Mouse (Mus musculus) heart, embryonic 13.5 days (tissue): Measurements from ENCODE around the gene Mrpl43. TPM values are rescaled to one million over a fixed set of nuclear protein-coding genes. Genes with fewer than 3 reads are reported as not detected.

ENCODE experiments used
- ATAC-seq: fragments of 200-750 bp; cut with Nextera tagmentation; 2 replicates; pipeline ENCODE4 v1.8.0; 2017; ENCODE audit warnings: moderate TSS enrichment; ENCODE audit not compliant: insufficient number of reproducible peaks, low FRiP score, low TSS enrichment; ENCODE audit errors: extremely low read depth
- H3K27ac ChIP-seq: fragments of 300-500 bp; sonication (generic); replicated peaks from 2 replicates; pipeline ENCODE4 v1.5.1; 2015; ENCODE audit warnings: moderate library complexity, mild to moderate bottlenecking, inconsistent platforms
- H3K27me3 ChIP-seq: fragments of 300-500 bp; sonication (generic); replicated peaks from 2 replicates; pipeline ENCODE4 v1.6.1; 2015; ENCODE audit warnings: mild to moderate bottlenecking, inconsistent platforms
- H3K36me3 ChIP-seq: fragments of 300-500 bp; sonication (generic); 2 replicates; pipeline ENCODE4 v1.6.1; 2015; ENCODE audit warnings: mild to moderate bottlenecking, inconsistent platforms
- H3K4me1 ChIP-seq: fragments of 300-500 bp; sonication (generic); 2 replicates; pipeline ENCODE4 v1.6.1; 2015; ENCODE audit warnings: inconsistent platforms
- H3K4me2 ChIP-seq: fragments of 300-500 bp; sonication (generic); 2 replicates; pipeline ENCODE4 v1.6.1; 2015; ENCODE audit warnings: inconsistent platforms, mild to moderate bottlenecking, moderate library complexity
- H3K4me3 ChIP-seq: fragments of 300-500 bp; sonication (generic); 2 replicates; pipeline ENCODE4 v1.5.1; 2015; ENCODE audit warnings: moderate library complexity, mild to moderate bottlenecking, inconsistent platforms
- H3K9ac ChIP-seq: fragments of 300-500 bp; sonication (generic); 2 replicates; pipeline ENCODE4 v1.6.1; 2015; ENCODE audit warnings: inconsistent platforms, mild to moderate bottlenecking, moderate library complexity
- H3K9me3 ChIP-seq: fragments of 300-500 bp; sonication (generic); 2 replicates; pipeline ENCODE4 v1.6.1; 2016; ENCODE audit warnings: inconsistent platforms
- WGBS: fragments of 180-500 bp; shearing (Covaris S2); methylation state at CpG from one replicate; pipeline ENCODE4 v1.1.7; 2015; ENCODE audit warnings: mixed read lengths; 5-methylcytosine and 5-hydroxymethylcytosine counted together
- polyA plus RNA-seq: library from polyadenylated mRNA; unstranded; fragments of >200 nt; fragmentation: Nextera tagmentation; extraction: Ambion mirVana; gene quantifications from 2 replicates; pipeline ENCODE4 v1.2.1, GENCODE M21; 2015

The Mrpl43 gene
- polyA plus RNA-seq, 1 experiment from 2014 or later: 55.9 TPM

DNA sequence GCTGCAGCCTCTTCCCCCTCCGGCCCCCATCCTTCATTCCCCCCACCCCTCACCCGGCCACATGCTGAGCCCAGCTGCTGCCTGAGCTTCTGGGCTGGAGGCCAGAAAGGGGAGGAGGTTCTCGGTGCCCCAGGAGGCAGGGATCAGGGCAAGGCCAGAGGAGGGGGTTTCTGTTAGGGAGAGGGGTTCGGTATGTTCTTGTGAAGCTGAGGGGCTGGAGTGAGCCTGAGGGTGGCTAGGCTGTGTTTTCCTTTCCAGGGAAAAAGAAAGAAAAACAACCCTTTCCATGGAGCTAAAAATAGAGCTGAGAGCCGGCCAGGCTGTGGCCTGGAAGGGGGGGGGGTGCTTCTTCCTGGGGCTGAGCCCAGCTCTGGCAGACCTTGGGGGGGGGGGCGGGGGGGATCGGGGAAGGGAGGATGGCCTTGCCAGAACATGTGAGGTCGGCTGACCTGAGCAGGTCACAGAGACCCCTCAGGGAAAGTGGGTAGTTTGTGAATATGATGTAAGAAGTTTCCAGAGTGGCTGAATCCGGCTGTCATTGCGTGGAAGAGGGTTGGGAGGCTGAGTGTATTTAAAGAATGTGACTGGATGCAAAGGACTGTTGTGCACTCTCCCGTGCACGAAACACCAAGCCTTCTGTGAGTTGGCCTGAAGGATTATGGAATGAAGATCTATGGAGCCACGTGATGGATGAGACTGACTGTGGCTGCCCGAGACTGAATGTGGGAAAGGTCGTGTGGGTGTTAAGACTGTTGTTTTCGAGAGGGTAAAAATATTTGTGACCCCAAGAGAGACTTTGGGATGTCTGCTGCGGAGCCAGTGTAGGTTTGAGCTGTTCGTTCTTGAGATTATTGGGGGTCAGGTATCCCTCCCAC, 10.3 kb upstream of the Mrpl43 start:
- Histone ChIP-seq H3K27me3 (no peaks in the 10 kb centered on the region), H3K36me3 (peaks cover 26% of the 10 kb centered on the region), H3K27ac (peak overlapping the region; percentile 100), H3K4me2 (peak overlapping the region; percentile 98), H3K9ac (peak overlapping the region; percentile 98), H3K9me3 (no peaks in the 10 kb centered on the region), H3K4me3 (peak overlapping the region; percentile 85), H3K4me1 (peaks cover 63% of the 10 kb centered on the region)
- under 1% methylated on average over 17 of the region's 18 CpGs for WGBS
- peak; percentile 10; the same call in 1 of the 2 replicates for ATAC-seq

DNA sequence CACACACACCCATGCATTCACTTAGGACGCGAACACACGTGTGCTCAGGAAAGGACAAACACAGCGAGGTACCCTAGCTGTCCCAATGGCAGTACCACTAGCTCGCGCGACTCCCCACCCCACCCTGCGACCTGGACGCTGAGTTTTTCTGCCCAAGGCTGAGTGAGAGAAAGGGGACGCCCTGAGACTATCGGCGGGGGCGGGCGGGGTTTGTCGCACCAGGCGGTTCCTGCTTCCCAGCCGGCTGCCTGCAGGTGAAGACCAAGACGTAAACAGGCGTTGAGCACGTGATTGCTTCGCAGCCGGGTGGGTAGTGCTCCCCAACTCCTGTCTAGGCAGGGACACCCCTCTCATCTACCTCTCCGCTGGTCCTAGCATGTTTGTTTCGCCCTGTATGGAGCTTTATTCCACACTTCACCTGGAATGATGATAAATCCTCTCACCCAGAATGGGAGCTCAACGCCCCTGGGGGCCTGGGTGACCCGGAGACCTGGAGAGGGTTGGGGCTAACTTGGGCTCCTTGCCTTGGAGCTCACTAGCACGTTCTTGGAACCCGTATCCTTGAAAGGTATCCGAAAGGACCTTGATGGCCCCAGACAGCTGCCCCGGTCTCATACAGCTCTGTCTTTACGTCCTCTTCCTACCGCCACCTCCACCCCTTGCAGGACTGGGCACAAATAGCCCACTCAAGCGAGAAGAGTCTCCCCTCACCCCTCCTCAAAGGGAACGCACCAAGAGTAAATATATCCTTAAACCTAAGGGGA, 9.5 kb upstream of the Mrpl43 start:
- under 1% methylated on average over 34 of the region's 34 CpGs for WGBS
- ATAC-seq: peak; percentile 39
- H3K4me3 ChIP-seq: peak overlapping the region; percentile 85
- peak overlapping the region; percentile 98 for H3K4me2 ChIP-seq
- peaks cover 28% of the 10 kb centered on the region for H3K36me3 ChIP-seq
- peaks cover 54% of the 10 kb centered on the region for H3K4me1 ChIP-seq
- H3K9ac ChIP-seq: peak overlapping the region; percentile 98
- H3K9me3 ChIP-seq: no peaks in the 10 kb centered on the region
- no peaks in the 10 kb centered on the region for H3K27me3 ChIP-seq
- peak overlapping the region; percentile 100 for H3K27ac ChIP-seq

DNA sequence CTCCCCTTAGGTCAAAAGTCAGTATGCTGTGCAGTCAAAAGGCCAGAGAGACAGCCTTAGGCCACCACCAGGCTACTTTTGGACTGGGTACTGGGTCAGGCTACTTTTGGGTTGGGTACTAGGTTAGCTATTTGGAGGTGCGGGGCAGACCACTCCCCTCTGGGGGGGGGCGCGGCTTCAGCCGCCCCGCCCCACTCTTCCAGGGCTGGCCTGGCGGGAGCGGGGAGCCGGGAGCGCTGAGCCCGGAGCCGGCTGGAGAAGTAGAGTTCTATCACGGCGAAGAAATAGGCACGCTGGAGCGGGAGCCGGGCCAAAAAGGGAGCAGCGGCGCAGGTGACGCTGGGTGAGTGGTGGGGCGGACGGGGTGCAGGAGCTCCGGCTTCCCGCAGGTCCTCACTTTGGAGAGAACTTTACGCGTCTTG, 8.8 kb upstream of the Mrpl43 start:
- peaks cover 47% of the 10 kb centered on the region for H3K4me1 ChIP-seq
- H3K27me3 ChIP-seq: no peaks in the 10 kb centered on the region
- under 1% methylated on average over 25 of the region's 25 CpGs for WGBS
- peak overlapping the region; percentile 98 for H3K9ac ChIP-seq
- no peaks in the 10 kb centered on the region for H3K9me3 ChIP-seq
- peak overlapping the region; percentile 85 for H3K4me3 ChIP-seq
- peak overlapping the region; percentile 98 for H3K4me2 ChIP-seq
- peak; percentile 19; the same call in 1 of the 2 replicates for ATAC-seq
- peaks cover 30% of the 10 kb centered on the region for H3K36me3 ChIP-seq
- H3K27ac ChIP-seq: peak overlapping the region; percentile 100

DNA sequence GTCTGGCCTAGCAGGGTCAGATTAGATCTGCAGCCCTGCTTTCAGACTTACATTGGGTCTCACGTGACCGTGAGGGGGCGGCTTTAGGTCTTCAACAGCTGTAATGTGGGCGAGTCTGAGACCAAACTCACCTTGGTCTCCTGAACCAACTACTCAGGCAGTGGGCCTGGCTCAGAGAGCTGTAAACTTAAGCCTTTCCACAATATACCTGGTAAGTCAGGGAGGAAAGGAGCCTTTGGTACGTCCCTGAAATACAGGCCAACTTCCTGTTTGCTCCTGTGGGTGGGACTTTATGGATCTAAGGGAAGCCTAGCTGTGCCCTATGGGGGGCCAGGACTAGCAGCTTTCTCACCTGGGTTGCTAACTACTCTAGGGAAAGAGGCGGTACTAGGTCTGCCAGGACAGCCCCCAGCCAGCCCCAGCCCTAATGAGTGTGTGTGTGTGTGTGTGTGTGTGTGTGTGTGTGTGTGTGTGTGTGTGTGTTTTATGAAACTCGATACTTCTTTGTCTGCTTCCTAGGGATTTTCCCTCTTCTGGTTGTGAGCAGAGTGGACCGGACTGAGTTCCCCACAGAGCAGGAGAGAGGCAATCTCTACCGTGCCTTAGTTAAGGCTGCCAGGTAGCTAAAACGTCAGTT, 8.2 kb upstream of the Mrpl43 start, which contains the start of gene Lzts2:
Gene Lzts2 (plus strand): TSS at position 80 of the 637 bp plus-strand sequence.
- Histone ChIP-seq H3K4me3 (peak within 1 kb of the TSS; percentile 85), H3K27me3 (no peaks in the 10 kb centered on the region), H3K4me1 (peaks cover 42% of the 10 kb centered on the region), H3K9me3 (no peaks in the 10 kb centered on the region), H3K9ac (peak within 1 kb of the TSS; percentile 98), H3K4me2 (peak within 1 kb of the TSS; percentile 98), H3K36me3 (peaks cover 30% of the 10 kb centered on the region), H3K27ac (peak within 1 kb of the TSS; percentile 100)
- 3% methylated on average over 10 of the region's 10 CpGs for WGBS
- ATAC-seq: no peak

DNA sequence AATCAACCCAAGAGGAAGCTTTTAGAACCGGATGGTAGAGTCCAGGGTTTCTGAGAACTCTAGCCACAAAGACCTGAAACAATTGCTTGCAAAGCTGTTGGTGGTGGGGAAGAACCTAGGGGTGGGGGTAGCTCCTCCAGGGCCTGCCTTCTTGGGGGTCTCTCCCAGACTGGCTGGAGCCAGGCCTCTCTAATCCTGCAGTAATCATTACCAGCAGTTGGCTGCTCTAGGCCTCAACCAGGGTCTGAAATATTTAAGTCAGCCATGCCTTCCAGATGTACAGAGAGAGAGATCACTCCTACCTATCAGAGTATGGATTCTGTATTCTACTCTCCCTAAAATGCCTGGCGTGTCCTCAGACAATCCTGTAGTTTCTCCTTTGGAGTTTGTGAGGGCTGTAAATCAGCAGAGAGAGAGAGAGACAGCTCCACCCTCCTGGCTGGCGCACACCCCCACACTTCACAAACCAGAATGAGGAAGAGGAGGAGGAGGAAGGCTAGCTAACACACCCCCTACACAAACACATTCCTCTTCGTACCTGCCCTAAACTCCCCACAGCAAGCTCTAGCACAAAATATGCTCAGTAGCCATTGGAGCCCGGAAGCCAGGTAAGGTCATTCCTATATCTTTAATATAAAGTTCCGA, 7.5 kb upstream of the Mrpl43 start:
- peaks cover 34% of the 10 kb centered on the region for H3K4me1 ChIP-seq
- ATAC-seq: no peak
- peaks cover 36% of the 10 kb centered on the region for H3K36me3 ChIP-seq
- H3K4me3 ChIP-seq: no peak overlapping the region
- peak overlapping the region; percentile 98 for H3K9ac ChIP-seq
- H3K9me3 ChIP-seq: no peaks in the 10 kb centered on the region
- no peaks in the 10 kb centered on the region for H3K27me3 ChIP-seq
- H3K27ac ChIP-seq: peak overlapping the region; percentile 100
- peak overlapping the region; percentile 98 for H3K4me2 ChIP-seq
- WGBS: 61% methylated on average over 6 of the region's 6 CpGs

DNA sequence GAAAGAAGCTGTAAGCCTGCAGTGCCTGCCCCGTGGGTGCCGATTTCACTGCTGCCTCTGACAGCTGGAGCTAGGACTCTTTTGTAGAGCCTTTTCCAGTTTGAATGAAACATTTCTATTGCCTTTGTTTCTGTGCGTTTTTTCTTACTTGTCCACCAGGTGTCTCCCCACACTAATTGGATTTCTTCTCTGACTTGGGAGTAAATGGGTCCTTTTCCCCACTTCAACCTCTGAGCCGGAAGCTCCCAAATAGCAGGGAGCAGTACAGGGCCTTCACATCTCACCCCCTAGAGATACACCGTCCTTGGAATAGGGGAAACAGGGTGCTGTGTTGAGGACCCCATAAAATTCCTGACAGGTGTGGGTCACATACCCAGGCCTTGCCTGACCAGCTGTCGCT, 6.4 kb upstream of the Mrpl43 start:
- peaks cover 39% of the 10 kb centered on the region for H3K4me1 ChIP-seq
- 37% methylated on average over 6 of the region's 6 CpGs for WGBS
- no peak overlapping the region for H3K4me3 ChIP-seq
- H3K27me3 ChIP-seq: no peaks in the 10 kb centered on the region
- H3K9me3 ChIP-seq: no peaks in the 10 kb centered on the region
- ATAC-seq: no peak
- no peak overlapping the region for H3K4me2 ChIP-seq
- peak overlapping the region; percentile 30; the same call in 1 of the 2 replicates for H3K9ac ChIP-seq
- no peak overlapping the region for H3K27ac ChIP-seq
- peaks cover 44% of the 10 kb centered on the region for H3K36me3 ChIP-seq

DNA sequence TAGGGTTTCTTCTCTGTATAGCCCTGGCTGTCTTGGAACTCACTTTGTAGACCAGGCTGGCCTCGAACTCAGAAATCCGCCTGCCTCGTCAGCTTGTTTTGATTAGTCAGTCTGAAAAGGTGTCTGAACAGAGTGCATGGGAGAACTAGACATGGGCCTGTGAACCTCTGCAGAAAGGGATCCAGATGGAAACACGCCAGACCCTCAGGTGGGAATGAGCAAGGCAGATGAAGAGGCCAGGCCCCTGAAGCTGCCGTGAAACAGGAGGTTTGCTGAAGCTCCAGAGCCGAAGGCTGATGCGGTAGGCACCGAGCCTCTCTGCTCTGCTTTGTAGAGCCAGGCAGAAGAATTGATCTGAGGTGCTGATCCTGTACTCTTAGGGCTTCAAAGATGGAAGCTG, 6.0 kb upstream of the Mrpl43 start:
- Histone ChIP-seq H3K4me2 (no peak overlapping the region), H3K4me1 (peaks cover 43% of the 10 kb centered on the region), H3K27me3 (no peaks in the 10 kb centered on the region), H3K9ac (no peak overlapping the region), H3K9me3 (no peaks in the 10 kb centered on the region), H3K27ac (no peak overlapping the region), H3K36me3 (peaks cover 44% of the 10 kb centered on the region), H3K4me3 (no peak overlapping the region)
- no peak for ATAC-seq
- WGBS: 76% methylated on average over 8 of the region's 8 CpGs

DNA sequence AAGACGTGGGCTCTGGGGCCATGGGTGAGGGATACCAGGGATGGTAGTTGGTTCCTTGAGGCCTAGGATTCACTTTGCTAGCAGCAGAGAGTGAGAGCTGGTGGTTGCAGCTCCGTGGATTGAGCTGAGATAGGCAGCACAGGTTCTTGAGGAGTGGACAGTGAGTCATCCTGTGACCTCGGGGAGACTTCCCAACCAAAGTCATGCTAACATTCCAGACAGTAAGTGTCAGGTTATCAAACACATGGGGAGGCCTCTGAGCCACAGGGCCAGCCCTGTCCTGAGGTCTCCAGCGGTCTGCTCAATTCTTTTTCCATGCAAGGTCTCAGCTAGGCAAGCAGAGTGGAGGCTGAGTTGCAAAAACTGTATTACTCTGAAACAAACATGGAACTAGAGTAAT, 4.4 kb upstream of the Mrpl43 start:
- H3K4me2 ChIP-seq: no peak overlapping the region
- no peaks in the 10 kb centered on the region for H3K9me3 ChIP-seq
- no peak overlapping the region for H3K4me3 ChIP-seq
- H3K27ac ChIP-seq: no peak overlapping the region
- peaks cover 44% of the 10 kb centered on the region for H3K36me3 ChIP-seq
- no peak for ATAC-seq
- H3K4me1 ChIP-seq: peaks cover 42% of the 10 kb centered on the region
- H3K9ac ChIP-seq: no peak overlapping the region
- H3K27me3 ChIP-seq: no peaks in the 10 kb centered on the region
- WGBS: 72% methylated on average over 4 of the region's 4 CpGs

DNA sequence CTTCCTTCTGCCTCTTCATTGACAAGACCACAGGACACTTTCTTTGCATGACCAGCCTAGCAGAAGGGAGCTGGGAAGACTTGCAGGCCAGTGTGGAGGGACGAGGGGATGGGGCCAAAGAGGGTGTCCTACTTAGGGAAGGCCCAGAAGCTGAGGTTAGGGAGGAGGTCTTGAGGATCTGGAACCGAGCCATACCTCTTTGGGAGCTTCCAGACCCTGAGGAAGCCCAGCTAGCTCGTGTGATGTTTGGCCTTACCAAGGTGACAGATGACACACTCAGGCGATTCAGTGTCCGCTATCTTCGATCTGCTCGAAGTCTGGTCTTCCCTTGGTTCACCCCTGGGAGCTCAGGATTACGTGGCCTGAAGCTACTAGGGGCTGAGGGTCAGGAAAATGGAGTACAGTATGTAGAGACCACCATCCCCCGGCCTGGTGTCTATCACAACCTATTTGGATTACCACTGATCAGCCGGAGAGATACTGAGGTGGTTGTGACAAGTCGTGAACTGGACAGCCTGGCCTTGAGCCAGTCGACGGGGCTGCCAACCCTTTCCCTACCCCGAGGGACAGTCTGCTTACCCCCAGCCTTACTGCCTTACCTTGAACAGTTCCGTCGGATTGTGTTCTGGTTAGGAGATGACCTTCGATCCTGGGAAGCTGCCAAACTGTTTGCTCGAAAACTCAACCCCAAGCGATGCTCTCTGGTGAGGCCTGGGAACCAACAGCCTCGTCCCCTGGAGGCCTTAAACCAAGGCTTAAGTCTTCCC, 1.4 kb upstream of the Mrpl43 start:
- Histone ChIP-seq H3K27ac (peak overlapping the region; percentile 88; the same call in 1 of the 2 replicates), H3K4me3 (peak overlapping the region; percentile 99), H3K4me2 (peak overlapping the region; percentile 95), H3K4me1 (peaks cover 29% of the 10 kb centered on the region), H3K9me3 (no peaks in the 10 kb centered on the region), H3K9ac (peak overlapping the region; percentile 93), H3K27me3 (no peaks in the 10 kb centered on the region), H3K36me3 (peaks cover 67% of the 10 kb centered on the region)
- WGBS: 79% methylated on average over 20 of the region's 20 CpGs
- ATAC-seq: no peak

DNA sequence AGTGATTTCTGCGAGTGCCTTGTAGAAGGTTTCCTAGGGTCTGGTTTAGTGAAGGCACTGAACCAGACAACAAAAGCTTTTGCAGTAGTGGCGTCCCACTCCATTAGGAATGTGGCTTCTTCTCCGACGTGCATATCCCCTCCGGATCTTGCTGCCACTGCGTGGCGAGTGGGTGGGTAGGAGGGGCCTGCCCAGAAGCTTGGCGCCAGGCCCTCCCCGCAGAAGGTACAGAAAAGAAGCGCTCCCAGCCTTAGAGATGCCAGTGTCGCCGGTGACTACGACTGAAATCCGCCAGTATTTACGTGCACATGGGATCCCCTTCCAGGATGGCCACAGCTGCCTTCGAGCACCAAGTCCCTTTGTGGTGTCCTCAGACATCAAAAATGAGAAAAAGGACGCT, 779 bp upstream of the Mrpl43 start:
- peaks cover 67% of the 10 kb centered on the region for H3K36me3 ChIP-seq
- peak overlapping the region; percentile 88 for H3K27ac ChIP-seq
- 38% methylated on average over 17 of the region's 17 CpGs for WGBS
- H3K4me3 ChIP-seq: peak overlapping the region; percentile 99
- H3K4me2 ChIP-seq: peak overlapping the region; percentile 95
- H3K9me3 ChIP-seq: no peaks in the 10 kb centered on the region
- peaks cover 29% of the 10 kb centered on the region for H3K4me1 ChIP-seq
- H3K9ac ChIP-seq: peak overlapping the region; percentile 93
- no peak for ATAC-seq
- H3K27me3 ChIP-seq: no peaks in the 10 kb centered on the region
